Mouse (Mus musculus) testis, adult 2 months (tissue): ENCODE results near the gene Ccnt1. TPM values are rescaled to one million over a fixed set of nuclear protein-coding genes. Genes with fewer than 3 reads are reported as not detected.

Experiments used
- H3K27ac ChIP-seq: fragments of 200-500 bp; 2 replicates; pipeline ENCODE4 v1.5.1; 2012; ENCODE audit warnings: low read depth, low read length; ENCODE audit not compliant: control insufficient read depth, insufficient read depth
- H3K27me3 ChIP-seq: fragments of 200-500 bp; 2 replicates; pipeline ENCODE4 v1.6.1; 2012; ENCODE audit warnings: mild to moderate bottlenecking, low read length, moderate library complexity; ENCODE audit not compliant: control insufficient read depth, insufficient read depth
- H3K36me3 ChIP-seq: fragments of 200-500 bp; 2 replicates; pipeline ENCODE4 v1.6.1; 2012; ENCODE audit warnings: mild to moderate bottlenecking, low read length; ENCODE audit not compliant: control insufficient read depth, insufficient read depth
- H3K4me1 ChIP-seq: fragments of 200-500 bp; 2 replicates; pipeline ENCODE4 v1.6.1; 2012; ENCODE audit warnings: low read length; ENCODE audit not compliant: control insufficient read depth, insufficient read depth
- H3K4me3 ChIP-seq: fragments of 200-500 bp; 2 replicates; pipeline ENCODE4 v1.5.1; 2012; ENCODE audit warnings: low read depth, mild to moderate bottlenecking, low read length, moderate library complexity, mixed read lengths; ENCODE audit not compliant: control insufficient read depth
- CTCF ChIP-seq: fragments of 200-500 bp; IDR thresholded peaks from 2 replicates; pipeline ENCODE4 v1.5.1; 2012; ENCODE audit warnings: low read depth, mild to moderate bottlenecking, inconsistent platforms, low read length, moderate library complexity; ENCODE audit not compliant: control insufficient read depth, insufficient read depth, insufficient replicate concordance
- POLR2A ChIP-seq: fragments of 200-500 bp; IDR thresholded peaks from 2 replicates; pipeline ENCODE4 v1.6.1; 2012; ENCODE audit warnings: low read depth, mild to moderate bottlenecking, inconsistent platforms, low read length, moderate library complexity; ENCODE audit not compliant: control insufficient read depth
- polyA plus RNA-seq: library from polyadenylated mRNA; depleted of rRNA; stranded (reverse); fragments of >200 nt; gene quantifications from 2 replicates; pipeline ENCODE4 v1.2.3, GENCODE M21; 2012

Gene Ccnt1
- polyA plus RNA-seq, 1 experiment: 15.1 TPM

GRCm38 (mm10) chr15:98582410-98582809 is 11.7 kb upstream of the Ccnt1 start:
- no peaks in the 10 kb centered on the region for H3K36me3 ChIP-seq
- H3K27me3 ChIP-seq: no peaks in the 10 kb centered on the region
- no peak overlapping the region for H3K4me3 ChIP-seq
- TF ChIP-seq POLR2A: no peak
- TF ChIP-seq CTCF: no peak
- no peak overlapping the region for H3K27ac ChIP-seq
- no peaks in the 10 kb centered on the region; the same call in 1 of the 2 replicates for H3K4me1 ChIP-seq

- peaks cover under 1% of the 10 kb centered on the region; the same call in 1 of the 2 replicates for H3K4me1 ChIP-seq
- TF ChIP-seq CTCF (peak; percentile 68; the same call in 1 of the 2 replicates), POLR2A (no peak)
- H3K27me3 ChIP-seq: no peaks in the 10 kb centered on the region
- H3K36me3 ChIP-seq: no peaks in the 10 kb centered on the region
- no peak overlapping the region for H3K4me3 ChIP-seq
- no peak overlapping the region for H3K27ac ChIP-seq
Observed at GRCm38 (mm10) chr15:98579795-98580464, 9.2 kb upstream of the Ccnt1 start.

GRCm38 (mm10) chr15:98579310-98579709 is 8.6 kb upstream of the Ccnt1 start:
- H3K27ac ChIP-seq: no peak overlapping the region
- no peaks in the 10 kb centered on the region for H3K27me3 ChIP-seq
- H3K4me3 ChIP-seq: no peak overlapping the region
- TF ChIP-seq CTCF: no peak
- no peak for TF ChIP-seq POLR2A
- H3K36me3 ChIP-seq: no peaks in the 10 kb centered on the region
- peaks cover 2% of the 10 kb centered on the region; the same call in 1 of the 2 replicates for H3K4me1 ChIP-seq

- Histone ChIP-seq H3K27ac (no peak overlapping the region), H3K27me3 (no peaks in the 10 kb centered on the region), H3K4me3 (peak overlapping the region; percentile 46), H3K36me3 (no peaks in the 10 kb centered on the region), H3K4me1 (peaks cover 10% of the 10 kb centered on the region)
- TF ChIP-seq CTCF (no peak), POLR2A (no peak)
Observed at GRCm38 (mm10) chr15:98573293-98573692, 2.6 kb upstream of the Ccnt1 start.

- Histone ChIP-seq H3K36me3 (no peaks in the 10 kb centered on the region), H3K4me3 (peak overlapping the region; percentile 71), H3K4me1 (peaks cover 9% of the 10 kb centered on the region), H3K27me3 (no peaks in the 10 kb centered on the region), H3K27ac (no peak overlapping the region)
- TF ChIP-seq POLR2A (no peak), CTCF (no peak)
Observed at GRCm38 (mm10) chr15:98569795-98570365, 843 bp downstream of the Ccnt1 start.

- Histone ChIP-seq H3K4me1 (peaks cover 8% of the 10 kb centered on the region), H3K27ac (no peak overlapping the region), H3K36me3 (no peaks in the 10 kb centered on the region), H3K4me3 (peak overlapping the region; percentile 96), H3K27me3 (no peaks in the 10 kb centered on the region)
- no peak for TF ChIP-seq CTCF
- no peak for TF ChIP-seq POLR2A
Observed at GRCm38 (mm10) chr15:98569216-98569615, 1.5 kb downstream of the Ccnt1 start.

GRCm38 (mm10) chr15:98568256-98569033 is 2.3 kb downstream of the Ccnt1 start:
- no peak for TF ChIP-seq POLR2A
- TF ChIP-seq CTCF: no peak

More at GRCm38 (mm10) chr15:98568256-98569033, 2.3 kb downstream of the Ccnt1 start:
- Histone ChIP-seq H3K4me3 (peak overlapping the region; percentile 96), H3K27me3 (no peaks in the 10 kb centered on the region), H3K27ac (peak overlapping the region; percentile 94), H3K36me3 (no peaks in the 10 kb centered on the region; the same call in 1 of the 2 replicates), H3K4me1 (peaks cover 8% of the 10 kb centered on the region)
